ENCODE assay signal across 19 mouse cellular contexts in genomic region chr12:31936657-31937300, GRCm38 (mm10). TPM values are rescaled to one million over a fixed set of nuclear protein-coding genes. Genes with fewer than 3 reads are reported as not detected.
DNase-seq lines count a peak whose midpoint lies in the region; TF ChIP-seq lines count a peak whose summit lies in the region.
"Had no signal": no experiment of that assay in that cellular context is flagged by ENCODE, and none has a peak within 500 bp of the region (broad histone marks: within the 10 kb centered on the region; RNA-seq: fewer than 3 reads in every experiment).

No protein-coding gene starts in this region.

- H3K79me2 ChIP-seq in macrophage (ENCODE audit: inconsistent target), result peaks cover 14% of the 10 kb centered on the region; the same call in 1 of the 2 replicates

- DNase-seq in MN1 (ENCODE audit: low spot score), result peak; percentile 65
- peak; percentile 67 for DNase-seq in embryo, embryonic 10 days (ENCODE audit: low spot score)
- DNase-seq in kidney, postnatal 14 days, result no peak
- DNase-seq in thymus, postnatal 4 days, result no peak
- no peak for DNase-seq in gastrocnemius, postnatal 10 days
- DNase-seq: adrenal gland, postnatal 14 days; cerebellum, adult 2 months; kidney, adult 8-10 months; layer of hippocampus, postnatal 36 days; spleen, adult 18-20 months; thymus, adult 2 months had no signal

- H3K4me3 ChIP-seq in embryonic fibroblast, embryonic 13.5 days (ENCODE audit: insufficient read depth, low read length), result no peak overlapping the region
- no peak overlapping the region for H3K4me3 ChIP-seq in macrophage (ENCODE audit: inconsistent target)
- H3K4me3 ChIP-seq: forebrain, embryonic 12.5 days; heart, embryonic 15.5 days; hindbrain, embryonic 10.5 days; liver, embryonic 15.5 days; neural tube, embryonic 12.5 days; stomach, embryonic 15.5 days had no signal

- H3K27ac ChIP-seq in embryonic fibroblast, embryonic 13.5 days (ENCODE audit: insufficient read depth, low read length), result peak overlapping the region; percentile 5; the same call in 1 of the 2 replicates
- peak overlapping the region; percentile 77 for H3K27ac ChIP-seq in macrophage
- H3K27ac ChIP-seq: forebrain, embryonic 12.5 days; heart, embryonic 15.5 days; hindbrain, embryonic 10.5 days; liver, embryonic 15.5 days; neural tube, embryonic 12.5 days; stomach, embryonic 15.5 days had no signal

- 0 out of 2 replicates have a peak, but pooled peaks cover 6% of the 10 kb centered on the region for H3K4me1 ChIP-seq in embryonic fibroblast, embryonic 13.5 days (ENCODE audit: control insufficient read depth, insufficient read depth, low read length)
- H3K4me1 ChIP-seq: forebrain, embryonic 12.5 days; heart, embryonic 15.5 days; hindbrain, embryonic 10.5 days; liver, embryonic 15.5 days; neural tube, embryonic 12.5 days; stomach, embryonic 15.5 days had no signal

- 98% methylated on average over 6 of the region's 6 CpGs for WGBS in macrophage (ENCODE audit: missing documents)

- no peak for TF ChIP-seq CTCF in embryonic fibroblast, embryonic 13.5 days (IDR thresholded peaks at IDR 0.05; ENCODE audit: borderline replicate concordance, insufficient read depth, low read length)

- peaks cover 56% of the 10 kb centered on the region for H3K36me3 ChIP-seq in macrophage (ENCODE audit: inconsistent target)

- no peak for TF ChIP-seq POLR2A in embryonic fibroblast, embryonic 13.5 days (IDR thresholded peaks at IDR 0.05; ENCODE audit: low read depth, low read length)

RNA-seq across cellular contexts. Expression of gene Hbp1, which starts 13.6 kb away (rescaled TPM):
- 70.6 and 104 TPM in 2 replicates for polyA plus RNA-seq in embryonic fibroblast, embryonic 13.5 days (2011; ENCODE audit: insufficient read length, low read depth, missing spikeins)
- 100 to 1,000 TPM in 6 of 26 experiments, 10 to 100 TPM in 20; 39.6 to 138 (median 87.4) TPM for total RNA-seq in macrophage (2018; cell fraction: chromatin; rRNA removed)
- 10 to 100 TPM; 33.1 to 83.0 (median 49.9) TPM for total RNA-seq in macrophage (2018; cell fraction: cytosol; rRNA removed)
- 100 to 1,000 TPM in 2 of 26 experiments, 10 to 100 TPM in 24; 35.0 to 114 (median 66.5) TPM for total RNA-seq in macrophage (2018; cell fraction: nucleus; rRNA removed)
- polyA plus RNA-seq in macrophage (2018), result 37.4 to 85.3 TPM (median 72.2 TPM) in 3 replicates
- total RNA-seq in gastrocnemius, postnatal 10 days (2021), result 10 to 100 TPM; 59.2 to 63.1 TPM

Comparison
In these comparisons a context has a peak if more than half of its experiments do, and no peak if none do; other contexts are left out.
1. DNase-seq: peak in MN1 (single experiment) and embryo, embryonic 10 days (single experiment); none in kidney, postnatal 14 days (single experiment), thymus, postnatal 4 days (single experiment) and gastrocnemius, postnatal 10 days (single experiment).